Mouse (Mus musculus): ENCODE data around the gene Tmem189.

The Tmem189 gene

DNA sequence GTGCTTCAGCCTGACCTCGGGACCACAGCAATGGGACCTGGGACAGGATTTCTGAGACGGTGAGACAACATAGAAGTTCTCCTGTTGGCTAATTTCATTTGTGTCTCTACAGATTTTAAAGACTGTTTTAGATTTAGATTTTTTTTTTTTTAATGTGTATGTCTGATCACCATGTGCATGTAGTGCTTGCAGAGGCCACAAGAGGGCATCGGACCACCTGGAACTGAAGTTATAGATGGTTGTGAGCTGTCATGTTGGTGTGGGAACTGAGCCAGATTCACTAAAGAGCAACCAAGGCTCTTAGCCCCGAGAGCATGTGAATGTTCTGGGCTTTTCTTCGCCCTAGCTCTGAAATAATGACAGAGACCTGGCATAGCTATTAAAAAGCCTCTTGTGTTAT, 9.0 kb downstream of the Tmem189 start:
- no peak for DNase-seq (ENCODE audit: low spot score in 2 of 2)

DNA sequence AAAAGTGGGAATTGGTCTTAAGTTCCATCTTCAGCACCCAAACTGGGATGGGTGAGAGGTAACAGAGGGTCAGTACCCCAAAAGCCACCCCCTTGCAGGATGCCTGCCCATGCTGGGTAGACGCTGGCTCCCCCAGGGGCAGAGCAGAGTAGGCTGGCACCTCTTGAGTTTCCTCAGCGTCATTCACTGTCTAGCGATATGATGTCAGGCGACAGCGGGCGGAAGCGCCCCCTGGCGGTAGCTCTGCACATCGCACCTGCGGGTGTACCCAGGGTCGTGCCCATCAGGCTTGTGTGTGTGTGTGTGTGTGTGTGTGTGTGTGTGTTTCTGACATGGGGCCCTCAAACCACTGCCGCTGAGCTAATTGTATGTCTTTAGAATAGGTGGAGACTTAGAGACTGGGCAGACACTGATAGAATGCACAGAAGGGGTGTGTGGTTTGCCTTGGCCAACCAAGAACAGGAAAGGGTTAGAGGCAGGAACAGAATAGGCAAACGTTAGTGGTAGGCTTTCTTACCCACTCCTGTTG, 9.7 kb downstream of the Tmem189 start:
- peak; percentile 69 to 79 for DNase-seq (ENCODE audit: low spot score in 2 of 2)

DNA sequence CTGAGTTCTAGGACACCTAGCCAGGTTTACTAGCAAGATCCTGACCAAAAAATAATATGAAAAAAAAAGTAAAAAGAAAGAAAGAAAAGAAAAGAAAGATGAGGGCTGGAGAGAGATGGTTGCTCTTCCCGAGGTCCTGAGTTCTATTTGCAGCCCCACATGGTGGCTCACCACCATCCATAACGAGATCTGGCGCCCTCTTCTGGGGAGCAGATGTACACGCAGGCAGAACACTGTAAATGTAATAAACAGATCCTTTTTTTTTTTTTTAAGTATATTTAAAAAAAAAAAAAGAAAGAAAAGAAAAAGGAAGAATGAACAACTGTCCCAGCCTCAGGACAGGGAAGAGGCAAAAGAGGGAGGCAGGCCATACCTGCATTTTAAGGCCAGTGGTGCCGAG, 11.0 kb downstream of the Tmem189 start:
- DNase-seq (ENCODE audit: low spot score in 2 of 2): no peak

DNA sequence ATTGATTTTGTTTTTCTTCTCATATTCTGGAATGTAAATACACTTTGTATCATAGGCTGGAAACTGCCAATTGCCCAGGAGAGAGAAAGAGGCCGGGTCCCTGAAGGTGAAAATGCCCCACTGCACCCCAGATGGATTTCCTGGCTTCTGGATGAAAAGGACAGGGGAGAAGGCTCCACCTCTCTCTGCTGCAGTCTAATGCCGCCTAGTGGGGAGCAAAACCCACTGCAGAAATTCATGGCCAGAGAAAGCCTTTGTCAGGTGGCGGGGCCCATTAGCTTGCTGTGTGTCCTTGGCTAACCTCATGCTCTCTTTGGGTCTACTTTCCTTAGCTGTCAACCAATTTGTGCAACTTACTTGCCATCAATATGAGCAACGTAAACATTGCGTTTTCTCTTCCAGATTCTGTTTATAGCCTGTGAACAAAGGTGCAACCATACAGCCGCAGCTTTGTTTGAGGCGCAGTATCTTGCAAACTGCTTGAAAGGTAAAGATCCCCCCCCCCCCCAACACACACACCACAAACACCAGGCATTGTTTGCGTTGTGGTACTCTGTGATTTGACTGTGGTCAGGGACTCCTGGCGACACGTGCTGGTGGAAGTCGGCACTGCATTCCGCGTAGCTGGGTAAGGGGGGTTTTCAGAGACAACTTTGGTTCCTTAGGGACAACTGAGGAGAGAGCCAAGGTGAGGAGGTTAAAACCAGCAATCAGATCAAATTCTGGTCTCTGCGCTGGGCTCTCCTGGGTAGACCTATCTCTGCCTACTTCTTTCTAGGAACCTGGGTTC, 14.3 kb downstream of the Tmem189 start:
- no peak for DNase-seq (ENCODE audit: low spot score in 2 of 2)

DNA sequence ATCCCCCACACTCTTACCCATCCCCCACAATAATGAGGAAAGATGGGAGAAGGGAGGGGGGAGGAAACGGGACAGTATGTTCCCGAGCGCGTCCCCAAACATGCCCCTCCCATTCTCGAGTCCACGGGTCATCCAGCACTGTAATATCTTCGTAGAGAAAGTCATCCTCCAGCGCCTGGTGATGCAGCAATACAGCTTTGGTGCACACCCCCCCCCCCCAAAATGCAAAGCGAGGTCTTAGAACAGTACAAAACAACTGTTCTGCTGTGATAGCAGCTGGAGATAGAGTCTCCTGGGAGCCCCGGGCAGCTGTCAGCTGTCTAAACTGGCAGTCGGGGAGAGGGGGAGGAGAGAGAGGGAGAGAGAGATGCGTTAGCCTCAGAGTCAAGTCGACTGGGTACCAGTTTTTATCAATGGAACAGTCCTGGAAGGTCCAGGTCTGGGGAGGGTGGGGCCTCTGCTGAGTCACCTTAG, 17.4 kb downstream of the Tmem189 start:
- no peak for DNase-seq (ENCODE audit: low spot score in 2 of 2)

DNA sequence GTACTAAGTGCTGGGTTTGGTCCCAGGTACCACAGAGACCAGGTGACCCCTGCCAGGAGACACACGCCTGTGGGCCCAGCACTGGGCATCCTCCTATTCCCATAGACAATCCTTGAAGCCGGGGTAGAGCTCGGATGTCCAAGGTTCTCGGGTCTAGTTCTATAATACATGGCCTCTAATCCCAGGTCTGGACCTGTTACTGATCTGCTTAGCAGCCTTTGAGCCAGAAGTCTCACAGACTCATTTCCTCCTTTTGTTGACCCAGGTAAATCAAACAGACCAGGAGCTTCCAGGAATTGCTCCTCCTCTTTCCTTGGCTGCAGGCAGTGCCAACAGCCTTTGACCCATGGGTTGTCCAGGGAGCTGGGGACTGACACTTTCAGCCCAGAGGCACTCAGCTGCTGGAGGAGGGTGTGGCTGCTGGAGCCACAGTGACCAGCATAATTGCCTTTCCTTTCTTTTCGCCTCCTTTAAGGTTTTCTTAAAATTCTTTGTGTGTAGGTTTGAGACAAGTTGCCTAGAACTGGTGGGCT, 18.5 kb downstream of the Tmem189 start:
- no peak for DNase-seq (ENCODE audit: low spot score in 2 of 2)

DNA sequence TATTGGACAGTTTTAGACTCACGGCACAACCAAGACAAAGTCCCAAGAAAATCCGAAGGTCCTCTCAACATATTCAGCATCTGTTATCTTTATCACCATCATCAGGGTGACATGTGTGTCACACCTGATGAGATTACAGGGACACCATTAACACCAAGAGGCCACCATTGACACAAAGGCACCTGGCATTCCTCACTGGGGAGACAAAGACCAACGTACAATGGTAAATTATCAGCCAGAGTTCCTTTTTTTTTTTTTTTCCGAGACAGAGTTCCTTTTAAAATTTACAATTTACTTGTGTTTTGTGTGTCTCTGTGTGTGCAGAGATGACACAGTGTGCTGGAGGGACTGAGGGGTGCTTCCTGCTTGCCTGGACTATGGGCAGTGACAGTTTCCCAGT, 20.2 kb downstream of the Tmem189 start:
- no peak for DNase-seq (ENCODE audit: low spot score in 2 of 2)

DNA sequence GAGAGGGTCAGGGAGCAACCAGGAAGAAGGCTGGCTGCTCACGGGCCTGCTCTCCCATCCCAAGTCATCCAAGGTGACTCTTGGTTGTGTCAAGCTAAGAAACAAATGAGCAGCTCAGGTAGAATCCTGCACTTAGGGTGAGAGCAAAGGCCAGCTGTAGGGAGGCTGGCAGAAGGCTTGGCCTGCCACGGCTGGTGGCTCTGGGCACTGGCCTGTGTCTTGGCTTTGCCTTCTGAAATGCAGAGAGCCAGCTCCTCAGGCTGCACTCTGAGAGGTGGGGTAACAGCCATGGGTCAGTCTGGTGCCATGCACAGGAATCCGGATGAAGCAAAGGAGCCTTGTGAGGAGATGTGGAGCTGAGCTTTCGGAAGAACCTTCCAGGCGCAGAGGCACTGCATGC, 21.2 kb downstream of the Tmem189 start:
- DNase-seq (ENCODE audit: low spot score in 2 of 2): no peak

DNA sequence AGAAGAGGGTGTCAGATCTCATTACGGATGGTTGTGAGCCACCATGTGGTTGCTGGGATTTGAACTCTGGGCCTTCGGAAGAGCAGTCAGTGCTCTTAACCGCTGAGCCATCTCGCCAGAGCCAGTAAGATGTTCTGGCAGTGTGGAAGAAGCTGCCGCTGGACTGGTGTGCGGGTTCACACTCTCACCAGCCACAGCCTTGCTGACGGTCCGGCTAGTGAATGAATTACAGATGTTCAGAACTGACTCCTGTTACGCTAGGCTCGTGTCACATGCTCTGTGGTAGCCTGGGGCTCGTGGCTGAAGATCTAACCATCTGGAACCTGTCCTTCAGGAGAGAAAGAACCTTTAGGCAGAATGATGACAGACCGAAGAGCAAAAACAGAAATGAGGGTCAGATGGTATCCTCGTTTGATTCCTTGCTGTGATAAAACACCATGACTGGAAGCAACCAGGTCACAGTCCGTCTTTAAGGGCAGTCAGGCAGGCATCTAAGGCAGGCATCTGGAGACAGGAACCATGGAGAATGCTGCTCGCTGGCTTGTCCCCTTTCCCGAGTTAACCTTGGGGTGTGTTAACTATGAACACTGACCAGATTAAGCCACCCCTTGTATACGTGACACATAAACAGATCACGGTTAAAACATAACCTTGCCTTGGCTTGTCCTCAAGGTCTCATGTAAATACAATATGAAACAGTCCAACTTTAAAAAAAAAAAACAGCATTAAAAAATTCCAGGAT, 23.5 kb downstream of the Tmem189 start:
- no peak for DNase-seq (ENCODE audit: low spot score in 2 of 2)

DNA sequence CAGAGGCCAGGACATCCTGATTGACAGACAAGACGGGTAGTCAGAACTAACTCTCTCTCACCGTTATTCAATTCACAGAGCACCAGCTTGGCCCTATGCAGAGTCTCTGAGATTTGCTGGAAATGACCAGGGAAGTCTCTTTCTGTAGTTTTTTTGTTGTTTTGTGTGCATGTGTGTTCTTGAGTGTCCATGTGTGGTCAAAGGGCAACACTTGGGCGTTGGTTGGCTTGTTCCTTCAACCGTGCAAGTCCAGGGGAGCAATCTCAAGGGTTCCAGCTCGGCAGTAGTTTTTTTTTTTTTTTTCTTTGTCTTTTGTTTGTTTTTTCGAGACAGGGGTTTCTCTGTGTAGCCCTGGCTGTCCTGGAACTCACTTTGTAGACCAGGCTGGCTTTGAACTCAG, 26.9 kb downstream of the Tmem189 start:
- DNase-seq (ENCODE audit: low spot score in 2 of 2): no peak

DNA sequence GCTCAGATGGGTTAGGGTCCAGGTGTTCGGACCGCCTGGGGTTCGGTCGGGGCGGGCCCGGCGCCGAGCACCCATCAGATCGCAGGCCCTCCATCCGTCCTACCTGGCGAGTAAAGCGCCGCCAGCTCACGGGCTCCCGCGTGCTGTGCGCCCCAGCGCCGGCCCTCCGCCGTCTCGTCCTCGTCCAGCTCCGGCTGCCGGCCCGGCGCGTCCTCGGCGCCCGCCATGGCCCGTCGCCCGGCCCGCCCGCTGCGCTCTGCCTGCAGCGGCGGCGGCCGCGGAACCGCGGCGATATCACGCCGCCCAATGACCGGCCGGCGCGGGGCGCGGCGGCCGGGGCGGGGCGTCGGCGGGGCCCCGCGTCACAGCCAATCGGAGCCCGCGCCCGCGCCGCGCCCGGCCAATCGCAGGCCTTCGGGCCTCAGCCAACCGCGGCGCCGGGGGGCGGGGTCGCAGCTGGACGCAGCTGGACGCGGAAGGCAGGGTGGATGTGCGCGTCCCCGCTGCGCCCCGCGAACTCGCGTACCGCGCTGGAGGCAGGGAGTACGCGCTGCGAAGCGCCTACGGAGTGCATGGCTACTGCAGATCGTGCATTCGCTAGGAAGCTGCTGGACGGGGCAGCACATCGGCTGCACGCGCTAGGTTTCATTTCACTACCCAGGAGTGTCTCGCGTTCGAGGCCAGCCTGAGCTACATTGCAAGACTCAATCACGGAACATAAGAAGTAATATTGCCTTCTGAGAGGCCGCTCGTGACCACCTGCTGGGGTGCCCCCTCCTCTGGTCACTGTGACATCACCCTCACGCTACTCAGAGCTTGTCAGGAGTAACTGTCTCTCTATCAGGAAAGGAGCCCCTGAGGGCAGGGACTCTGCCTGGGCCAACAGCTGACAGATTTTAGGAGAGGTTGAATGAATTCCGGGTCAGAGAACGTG, 28.1 kb downstream of the Tmem189 start, which contains the start of gene Gm20431:
TSS of gene Gm20431 (minus strand) at position 227 of the 934 bp plus-strand sequence.
- peak; percentile 86 to 93 for DNase-seq (ENCODE audit: low spot score in 2 of 2)

DNA sequence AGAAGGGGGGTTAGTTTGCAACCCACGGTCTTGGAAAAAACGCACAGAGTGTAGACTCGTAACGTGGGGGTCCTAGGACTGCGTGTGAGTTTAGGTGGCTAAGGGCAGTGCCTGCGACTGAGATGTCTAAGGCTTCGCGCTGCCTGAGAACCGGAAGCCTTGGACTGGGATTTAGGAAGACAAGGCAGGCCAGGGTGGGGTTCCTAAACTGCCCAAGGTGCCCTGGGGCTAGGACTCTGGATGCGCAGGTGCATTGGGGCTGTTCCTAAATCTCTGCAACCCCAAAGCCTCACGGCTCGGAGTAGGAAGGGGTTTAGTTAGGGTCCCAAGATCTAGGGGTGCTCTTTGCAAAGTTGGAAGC, 29.0 kb downstream of the Tmem189 start:
- DNase-seq (ENCODE audit: low spot score in 2 of 2): no peak

DNA sequence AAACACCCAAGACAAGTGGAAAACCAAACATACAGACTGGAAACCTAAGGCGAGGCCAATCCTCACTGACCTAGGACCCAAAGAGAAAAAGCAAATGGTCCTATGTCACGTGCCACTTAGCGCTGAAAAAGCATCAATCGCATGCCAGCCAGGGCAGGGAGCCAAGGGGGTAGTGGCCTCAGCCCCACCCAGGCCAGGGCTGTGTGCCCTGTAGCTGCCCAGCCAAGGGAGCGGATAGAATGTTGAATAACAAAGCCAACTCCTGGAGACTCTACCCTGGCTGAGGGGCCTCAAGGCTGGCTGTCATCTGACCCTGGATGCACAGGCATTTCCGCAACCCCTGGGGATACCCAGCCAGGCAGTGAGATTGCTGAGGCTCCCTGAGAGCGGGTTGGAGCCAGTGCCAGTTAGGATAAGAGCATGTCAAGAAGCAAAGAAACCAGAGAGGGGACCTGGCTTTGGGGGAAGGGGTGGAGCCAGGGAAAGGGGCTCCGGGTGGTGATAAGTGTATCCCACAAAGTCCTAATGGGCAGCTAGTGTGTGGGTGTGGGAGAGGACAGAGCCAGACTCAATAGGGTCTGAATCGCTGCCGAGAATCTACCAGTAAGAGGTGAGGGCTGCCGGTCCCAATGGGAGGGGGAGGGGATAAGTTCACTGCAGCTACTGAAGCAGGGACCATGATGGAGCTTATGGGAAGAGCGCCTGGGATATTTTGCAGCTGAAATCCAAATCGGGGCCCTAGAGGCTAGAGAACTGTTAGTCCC, 29.6 kb downstream of the Tmem189 start:
- DNase-seq (ENCODE audit: low spot score in 2 of 2): peak; percentile 47 to 83

DNA sequence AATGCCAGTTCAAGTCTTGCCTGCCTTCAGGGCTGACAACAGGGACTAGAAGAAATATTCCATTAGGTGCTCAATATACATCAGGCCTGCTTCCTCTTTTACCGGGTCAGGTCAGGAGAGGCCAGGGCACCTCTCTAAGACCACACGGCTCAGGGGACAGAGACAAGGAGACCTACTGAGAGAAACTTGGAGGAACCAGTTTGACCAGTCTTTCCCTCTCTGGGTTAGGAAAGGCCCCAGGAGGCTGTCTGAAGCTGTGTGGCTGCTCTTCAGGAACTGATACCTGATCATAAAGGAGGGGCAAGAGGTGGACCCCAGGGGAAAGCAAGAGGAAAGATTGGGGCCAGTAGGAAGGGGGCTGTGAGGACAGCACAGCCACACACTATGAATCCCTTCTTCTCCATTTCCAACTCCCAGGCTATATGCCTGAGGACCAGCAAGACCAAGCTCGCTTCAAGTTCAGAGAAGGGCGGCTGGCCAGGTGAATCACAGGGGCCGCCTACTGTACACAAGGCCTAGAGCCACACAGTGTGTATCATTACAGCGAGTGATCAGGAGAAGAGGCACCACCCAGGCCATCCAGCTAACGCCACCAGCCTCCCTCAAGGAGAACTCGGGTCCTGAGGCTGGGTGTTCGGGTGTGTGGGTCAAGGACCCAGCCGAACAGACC, 30.3 kb downstream of the Tmem189 start:
- DNase-seq (ENCODE audit: low spot score in 2 of 2): peak in 1 of 2 experiments; percentile 54

DNA sequence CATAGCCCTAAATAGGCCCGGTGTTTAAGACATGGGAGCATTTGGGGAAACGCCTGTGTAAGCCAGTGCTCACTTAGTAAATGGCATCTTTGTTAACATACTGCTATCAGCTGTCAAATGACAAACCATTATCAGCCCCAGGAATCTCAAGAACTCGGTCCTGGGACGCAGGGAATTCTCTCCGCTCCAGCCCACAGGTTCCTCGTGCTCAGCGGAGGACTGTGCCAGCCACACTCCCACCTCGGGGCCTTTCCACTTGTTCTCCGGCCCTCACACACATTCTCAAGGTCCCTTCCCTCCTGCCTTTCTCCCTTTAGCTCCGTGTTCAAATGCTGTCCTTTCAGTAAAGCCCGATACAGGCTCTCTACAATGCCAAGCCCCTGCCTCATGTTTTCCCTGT, 30.9 kb downstream of the Tmem189 start:
- no peak for DNase-seq (ENCODE audit: low spot score in 2 of 2)

DNA sequence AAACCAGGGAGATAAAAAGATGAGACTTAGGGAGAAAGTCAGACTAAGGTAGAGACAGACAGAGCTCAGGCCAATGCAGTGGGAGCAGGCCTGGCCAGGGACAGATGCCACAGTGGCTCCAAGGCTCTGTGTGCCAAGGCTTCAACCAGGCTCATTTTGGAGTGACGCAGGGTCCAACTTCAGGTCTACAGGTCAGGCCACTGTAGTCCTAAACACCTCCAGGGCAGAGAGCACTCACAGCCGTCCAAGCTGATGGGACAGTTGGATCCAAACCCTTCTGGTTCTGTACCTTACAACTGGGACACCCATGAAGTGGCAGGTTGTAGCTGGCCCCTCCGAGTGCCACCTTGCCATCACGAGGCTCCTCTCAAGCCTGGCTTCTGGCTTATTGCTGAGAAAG, 31.6 kb downstream of the Tmem189 start:
- DNase-seq (ENCODE audit: low spot score in 2 of 2): no peak

DNA sequence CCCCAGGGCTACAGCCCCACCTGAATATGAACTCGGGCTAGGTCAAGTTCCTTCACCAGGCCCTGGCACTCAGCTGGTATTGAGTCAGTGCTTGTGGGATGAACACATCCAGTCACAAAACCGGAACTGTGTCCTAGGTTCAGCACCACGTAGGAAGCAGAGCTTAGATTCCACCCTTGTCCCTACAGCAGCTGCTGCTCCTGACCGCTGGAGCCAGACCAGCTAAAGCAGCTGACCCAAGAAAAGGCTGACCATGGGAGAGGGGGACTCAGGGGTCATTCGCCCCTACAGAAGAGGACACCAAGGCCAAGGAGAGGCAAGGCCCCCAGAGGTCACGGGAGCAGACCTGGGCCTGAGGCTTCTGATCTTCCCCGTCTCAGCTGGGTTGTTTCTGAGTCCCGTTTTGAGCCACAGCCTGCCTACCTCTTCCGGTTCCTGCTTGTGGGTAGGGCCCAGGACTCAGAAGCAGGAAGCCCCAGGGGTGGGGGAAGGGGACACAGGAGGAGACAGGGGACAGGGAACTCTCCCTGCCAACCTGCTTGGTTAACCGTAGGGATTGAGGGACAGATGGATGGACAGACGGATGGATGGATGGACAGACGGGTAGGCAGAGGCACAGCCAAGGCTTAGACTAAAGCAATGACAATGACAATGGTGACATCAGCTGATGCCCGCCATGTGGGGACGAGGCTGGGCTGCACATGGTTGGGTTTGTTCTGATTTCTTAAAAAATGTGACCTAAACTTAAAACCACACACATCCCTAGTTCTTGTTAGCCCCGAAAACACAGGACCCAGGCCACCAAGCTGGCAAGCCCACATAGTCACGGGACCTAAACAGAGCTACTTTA, 32.8 kb downstream of the Tmem189 start:
- no peak for DNase-seq (ENCODE audit: low spot score in 2 of 2)

DNA sequence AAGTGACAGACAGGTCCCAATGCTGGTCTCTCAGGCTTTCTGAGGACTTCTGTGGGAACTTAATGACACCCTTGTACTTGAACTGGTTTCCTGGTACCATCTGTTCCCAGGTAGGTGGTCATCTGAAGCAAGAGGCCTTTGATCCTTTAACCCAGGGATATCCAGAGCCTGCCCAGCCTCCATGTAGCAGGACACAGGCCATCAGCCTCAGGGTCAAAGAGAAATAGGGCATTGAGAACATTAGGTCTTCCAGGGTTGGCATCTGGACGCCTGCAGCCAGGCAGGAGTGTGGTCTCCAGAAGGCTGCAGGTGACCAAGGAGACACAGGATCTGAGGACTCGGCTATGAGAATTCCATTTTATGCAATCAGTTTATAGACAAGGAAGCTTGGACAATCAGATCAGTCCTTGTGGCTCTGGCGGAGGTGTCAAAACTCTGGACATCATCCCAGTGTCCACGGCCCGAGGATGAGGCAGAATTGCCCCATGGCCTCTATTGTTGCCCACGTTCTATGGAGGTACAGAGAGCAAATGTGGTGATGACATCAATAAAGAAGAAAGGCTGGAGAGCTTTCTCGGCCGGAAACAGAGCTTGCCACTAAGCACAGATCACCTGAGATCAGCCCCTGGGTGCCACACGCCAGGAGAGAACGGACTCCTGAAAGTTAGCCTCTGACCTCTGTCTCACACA, 34.6 kb downstream of the Tmem189 start:
- DNase-seq (ENCODE audit: low spot score in 2 of 2): no peak

DNA sequence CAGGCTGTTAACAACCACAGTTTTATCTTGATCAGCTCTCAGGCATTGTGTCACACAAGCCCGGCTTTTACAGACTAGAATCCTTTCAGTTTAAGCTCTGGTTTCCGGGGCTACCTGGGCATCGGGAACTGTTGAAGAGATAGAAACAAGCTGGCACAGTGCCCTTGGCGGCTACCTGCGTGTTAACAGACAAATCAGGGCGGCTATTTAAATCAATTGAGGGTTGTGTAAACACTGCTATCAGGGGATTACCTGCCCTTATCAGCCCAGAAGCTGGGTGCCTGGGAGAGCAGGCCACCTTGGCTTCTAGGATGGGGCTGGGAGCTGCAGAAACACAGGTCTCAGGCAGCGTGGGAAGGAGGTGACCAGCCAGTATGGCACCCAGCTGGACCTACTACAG, 36.9 kb downstream of the Tmem189 start:
- DNase-seq (ENCODE audit: low spot score in 2 of 2): no peak

All from urinary bladder, postnatal 36 days (tissue).